Mouse (Mus musculus) retina, postnatal 1 day (tissue): ENCODE measurements around the gene Macrod1.
"Not testable (repeated sequence)": the region's sequence is repeated elsewhere in the genome, so short reads cannot be mapped to it uniquely, and the experiment has no call there.

Source experiments
- DNase-seq: peaks from one replicate; pipeline ENCODE4 v3.0.0-alpha.2; 2012

Macrod1 gene

DNA sequence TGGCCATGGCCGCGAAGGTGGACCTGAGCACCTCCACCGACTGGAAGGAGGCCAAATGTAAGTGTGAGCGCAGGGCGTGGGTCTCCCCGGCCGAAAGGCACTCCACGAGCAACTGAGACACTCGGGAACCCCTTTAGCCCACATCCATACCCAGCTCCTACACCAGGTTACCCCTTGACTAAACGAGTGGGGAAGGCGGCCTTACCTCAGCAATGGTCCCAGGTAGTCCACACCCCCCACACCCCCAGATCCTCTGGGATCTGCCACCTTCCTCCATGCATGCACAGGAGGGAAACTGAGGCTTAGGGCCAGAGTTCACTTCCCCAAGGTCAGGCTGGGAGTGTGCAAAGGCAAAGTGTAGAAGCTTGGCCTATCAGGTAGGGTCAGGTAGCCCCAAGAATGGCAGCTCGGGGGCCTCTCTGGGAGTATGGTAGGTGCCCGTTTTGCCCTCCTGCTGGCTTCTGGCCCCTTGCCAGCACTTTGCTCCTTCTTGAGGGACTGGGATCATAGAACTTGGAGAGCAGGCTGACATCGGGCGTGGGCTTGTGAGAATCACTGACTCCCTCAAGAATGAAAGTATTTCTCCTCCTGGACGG is 614 bp downstream of the Macrod1 start:
- no peak for DNase-seq

GRCm38 (mm10) chr19:7057722-7058207 is 1.2 kb downstream of the Macrod1 start:
- DNase-seq, result peak; percentile 90

- no peak for DNase-seq
These were observed 1.9 kb downstream of the Macrod1 start for GRCm38 (mm10) chr19:7058541-7058940.

GRCm38 (mm10) chr19:7062110-7062509 is 5.5 kb downstream of the Macrod1 start:
- no peak for DNase-seq

- DNase-seq, result no peak
These were observed 6.3 kb downstream of the Macrod1 start for GRCm38 (mm10) chr19:7062916-7063315.

- DNase-seq, result peak; percentile 88
These were observed 8.0 kb downstream of the Macrod1 start for GRCm38 (mm10) chr19:7064571-7064970.

DNA sequence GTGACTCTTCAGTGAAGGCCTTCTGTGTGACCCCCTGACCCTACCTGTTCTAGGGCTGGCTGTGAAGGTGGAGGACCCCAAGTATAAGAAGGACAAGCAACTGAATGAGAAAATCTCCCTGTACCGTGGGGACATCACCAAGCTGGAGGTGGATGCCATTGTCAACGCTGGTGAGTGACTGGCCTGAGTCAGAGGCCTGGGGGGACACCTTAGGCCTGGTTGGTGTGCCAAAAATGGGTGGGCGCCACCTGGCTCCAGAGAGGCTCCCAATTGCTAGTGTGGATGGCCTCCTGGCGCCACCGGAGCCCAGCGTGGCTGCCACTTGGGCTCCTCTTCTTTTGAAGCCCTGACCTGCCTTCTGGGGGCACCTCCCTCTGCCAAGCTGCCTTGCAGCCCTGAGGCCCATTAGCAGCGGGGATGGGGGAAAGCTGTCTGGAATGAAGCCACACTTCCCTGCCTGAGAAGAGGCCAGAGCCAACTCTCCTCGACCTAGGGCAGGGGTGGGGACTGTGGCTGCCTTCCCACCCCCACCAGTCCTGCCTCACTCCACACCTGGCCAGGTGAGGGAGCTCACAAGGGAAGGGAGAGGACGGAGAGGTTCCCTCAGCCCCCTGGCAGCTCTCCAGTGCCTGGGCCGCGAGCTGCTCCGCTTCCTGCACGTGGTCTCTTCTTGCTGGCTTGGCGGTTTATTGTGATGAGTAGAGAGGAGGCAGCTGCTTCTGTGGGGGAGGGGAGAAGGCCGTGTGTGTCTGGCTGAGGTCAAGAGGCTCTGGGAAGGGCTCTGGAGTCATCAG is 9.6 kb downstream of the Macrod1 start:
- DNase-seq, result peak; percentile 87

DNA sequence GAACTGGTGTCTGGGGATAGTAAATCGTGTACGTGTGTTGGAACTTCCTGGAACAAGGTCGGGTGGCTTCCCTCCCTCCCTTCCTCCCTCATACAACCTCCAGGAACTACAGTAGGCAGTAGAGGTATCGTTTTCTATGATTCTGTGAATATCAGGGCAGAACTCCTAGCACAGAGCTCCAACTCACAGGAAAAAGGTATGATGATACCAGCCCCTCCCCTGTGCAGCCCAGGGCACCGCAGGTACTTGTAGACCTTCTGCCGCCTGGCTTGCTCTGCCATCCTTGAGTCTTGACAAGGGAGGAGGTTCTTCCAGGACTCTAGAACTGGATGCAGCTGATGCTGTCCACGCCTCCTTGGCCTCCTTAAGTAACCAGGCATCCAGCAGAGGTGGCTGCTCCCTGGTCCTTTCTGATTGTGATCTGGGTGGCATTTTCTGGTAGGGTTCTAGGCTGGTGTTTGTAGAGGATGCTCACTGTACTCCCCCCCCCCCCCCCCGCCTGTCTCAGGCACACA is 10.3 kb downstream of the Macrod1 start:
- DNase-seq, result no peak

- DNase-seq, result no peak
These were observed 10.9 kb downstream of the Macrod1 start for GRCm38 (mm10) chr19:7067344-7068050.

DNA sequence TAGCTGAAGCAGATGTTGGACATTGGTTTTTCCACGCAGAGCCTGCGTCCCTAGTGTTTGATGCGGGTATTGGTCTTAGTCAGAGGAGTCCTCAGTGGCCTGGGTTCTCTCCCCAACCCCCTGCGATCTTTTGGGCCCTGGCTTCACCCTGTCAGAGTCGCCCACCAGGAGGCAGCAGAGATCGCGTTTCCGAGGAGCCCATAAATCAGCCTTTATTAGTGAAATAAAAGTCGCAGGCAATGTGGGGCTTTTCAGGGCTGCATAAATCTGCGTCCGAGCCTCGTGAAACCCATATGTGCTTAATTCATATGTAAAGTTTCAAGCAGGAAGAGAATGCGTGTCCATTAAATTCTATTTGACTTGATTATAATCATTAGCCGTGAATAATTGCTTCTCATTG is 11.5 kb downstream of the Macrod1 start:
- peak; percentile 85 for DNase-seq

- DNase-seq, result peak; percentile 63
These were observed 12.3 kb downstream of the Macrod1 start for GRCm38 (mm10) chr19:7068661-7069531.

- peak; percentile 86 for DNase-seq
These were observed 13.5 kb downstream of the Macrod1 start for GRCm38 (mm10) chr19:7069781-7070763.

- peak; percentile 43 for DNase-seq
These were observed 14.2 kb downstream of the Macrod1 start for GRCm38 (mm10) chr19:7070775-7071174.

- no peak for DNase-seq
These were observed 15.6 kb downstream of the Macrod1 start for GRCm38 (mm10) chr19:7072221-7072620.

DNA sequence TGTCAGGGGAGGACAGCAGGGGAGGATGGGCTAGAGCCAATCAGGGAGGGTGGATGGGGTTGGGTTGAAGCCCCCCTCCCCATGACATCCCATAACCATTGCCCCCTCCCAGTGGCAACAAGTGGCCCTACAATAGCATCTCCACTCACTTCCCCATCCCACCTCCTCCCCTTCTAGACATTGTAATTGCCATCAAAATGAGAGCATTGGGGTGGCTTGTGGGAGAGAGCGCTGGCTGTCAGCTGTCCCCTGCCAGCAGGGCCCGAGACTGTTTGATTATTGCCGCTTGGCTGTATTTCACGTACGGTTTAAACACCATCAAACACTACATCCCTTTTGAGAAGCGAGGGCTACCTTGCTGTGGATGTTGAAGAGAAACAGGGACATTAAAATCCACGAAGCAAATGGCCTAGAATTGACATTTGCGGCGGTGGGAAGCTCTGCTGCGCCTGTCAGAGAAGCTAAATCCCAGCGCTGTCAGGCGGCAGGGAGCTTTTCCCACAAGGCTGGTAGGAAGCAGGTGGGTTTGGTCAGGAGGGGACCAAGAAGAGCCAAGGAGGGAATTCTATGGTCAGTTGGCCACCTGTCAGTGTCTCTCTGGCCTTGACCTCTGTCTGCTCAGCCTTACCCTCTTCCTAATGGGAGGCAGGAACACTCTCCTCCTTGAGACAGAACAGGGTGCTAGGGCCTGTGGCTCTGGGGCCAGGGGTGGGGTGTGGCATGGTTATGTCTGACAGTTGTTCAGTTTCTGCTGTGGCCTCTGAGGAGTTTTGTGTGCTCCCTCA is 17.6 kb downstream of the Macrod1 start:
- DNase-seq, result peak; percentile 76

DNA sequence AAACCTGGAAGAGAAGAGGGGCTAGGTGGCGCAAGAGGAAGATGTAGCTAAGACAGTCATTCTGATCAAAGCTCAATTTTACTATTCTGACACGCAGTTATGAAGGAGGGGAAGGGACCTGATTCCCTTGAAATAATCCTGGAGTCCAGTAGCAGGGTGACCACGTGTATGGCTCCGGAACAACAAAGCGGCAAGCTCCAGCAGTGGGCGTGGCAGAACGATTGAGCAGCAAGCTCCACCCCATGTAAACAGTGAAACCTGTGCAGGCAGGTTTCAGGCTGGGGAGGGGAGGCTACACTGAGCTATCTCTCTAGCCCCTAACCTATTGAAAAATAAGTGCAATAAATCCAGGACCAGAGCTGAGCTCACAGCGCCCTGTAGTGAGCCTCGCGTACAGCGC is 18.7 kb downstream of the Macrod1 start:
- not testable (repeated sequence) for DNase-seq

GRCm38 (mm10) chr19:7077666-7078065 is 21.1 kb downstream of the Macrod1 start:
- DNase-seq, result peak; percentile 64

GRCm38 (mm10) chr19:7078271-7078670 is 21.7 kb downstream of the Macrod1 start:
- no peak for DNase-seq

GRCm38 (mm10) chr19:7081516-7082266 is 25.1 kb downstream of the Macrod1 start:
- DNase-seq, result no peak
